Mouse (Mus musculus) inflammation-experienced regulatory T-cells, adult 6 months (primary cell): ENCODE results near the gene Entpd3. TPM values are rescaled to one million over a fixed set of nuclear protein-coding genes. Genes with fewer than 3 reads are reported as not detected.
A peak's percentile ranks its signal among the peaks of the same experiment; 100 is the strongest.
"Not testable (repeated sequence)": the region's sequence is repeated elsewhere in the genome, so short reads cannot be mapped to it uniquely, and the experiment has no call there.

Source experiments
- ATAC-seq: one replicate; pipeline ENCODE4 v1.8.0; 2017
- polyA plus RNA-seq, 3 experiments: library from polyadenylated mRNA; unstranded; fragments of 100-300 nt; shearing (Covaris generic); gene quantifications; one replicate each; pipeline ENCODE4 v1.2.1; 2017

Gene Entpd3
- under 1 TPM in 1 of 3 experiments, not detected in 2; 0.16 TPM for polyA plus RNA-seq

DNA sequence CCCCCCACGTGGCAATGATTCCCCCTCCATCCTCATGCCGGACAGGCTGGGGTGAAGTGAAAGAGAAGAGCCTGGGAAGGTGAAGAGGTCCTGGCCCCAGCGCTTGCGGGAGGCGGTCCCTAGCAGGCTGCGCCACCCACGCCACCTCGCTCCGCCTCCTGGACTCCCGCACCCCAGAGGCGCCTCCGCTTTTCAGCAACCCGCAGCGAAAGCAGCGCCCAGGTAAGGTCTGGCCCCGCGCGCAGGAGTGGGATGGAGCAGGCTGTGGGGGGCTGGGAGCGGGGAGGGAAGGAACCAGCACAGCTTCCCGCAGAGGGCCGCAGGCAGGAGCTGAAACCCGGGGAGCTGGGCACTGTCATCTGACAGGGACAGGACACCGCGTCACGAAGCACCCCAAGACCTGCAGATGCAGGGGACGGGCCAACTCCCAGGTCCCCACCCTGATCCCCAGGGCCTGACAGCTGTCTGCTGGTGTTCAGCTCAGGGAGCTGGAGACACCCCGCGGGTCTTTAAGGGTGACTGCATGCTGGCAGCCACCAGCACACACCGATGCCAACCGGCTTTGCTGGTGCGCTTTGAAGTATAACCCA lies at the start of gene Entpd3:
Gene Entpd3 (plus strand): TSS at position 157 of the 590 bp plus-strand sequence.
- ATAC-seq = no peak

DNA sequence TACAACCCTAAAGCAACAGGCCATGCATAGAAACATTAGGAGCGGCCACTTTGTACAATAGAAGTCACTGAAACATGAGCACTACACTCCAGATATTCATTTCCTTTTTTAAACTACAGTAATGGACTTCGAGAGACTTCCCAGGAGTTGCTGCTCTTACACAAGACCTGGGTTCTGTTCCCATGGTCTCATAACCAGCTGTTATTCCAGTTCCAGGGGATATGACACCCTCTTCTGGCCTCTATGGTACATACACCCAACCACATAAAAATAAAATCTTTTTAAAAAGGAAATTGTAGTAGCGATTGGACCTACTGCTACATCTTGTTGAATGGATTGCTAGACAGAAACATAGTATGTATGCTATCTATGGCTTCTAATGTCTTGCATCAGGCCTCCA lies 48.1 kb upstream of the Entpd3 start:
- ATAC-seq = no peak

DNA sequence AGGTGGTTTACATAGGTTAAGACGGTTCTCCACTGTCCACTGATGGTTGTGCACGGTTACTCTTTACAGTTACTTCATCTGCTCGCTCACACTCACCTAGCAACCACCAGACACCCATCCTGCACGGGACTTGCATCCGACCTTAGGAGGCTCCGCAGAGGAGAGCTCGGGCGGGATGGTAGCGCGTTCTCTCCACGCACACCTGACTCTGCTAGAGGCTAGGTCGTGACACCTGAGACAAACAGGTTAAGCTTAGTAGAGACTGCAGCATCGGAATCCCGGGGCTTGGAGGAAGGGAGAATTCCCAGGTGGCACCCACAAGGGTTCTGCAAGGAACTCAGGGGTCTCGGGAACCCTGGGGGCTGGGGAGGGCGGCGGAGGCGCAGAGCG lies 47.6 kb upstream of the Entpd3 start, which contains the start of gene Eif1b:
Gene Eif1b (plus strand): TSS at position 223 of the 390 bp plus-strand sequence.
- peak; percentile 51 for ATAC-seq

DNA sequence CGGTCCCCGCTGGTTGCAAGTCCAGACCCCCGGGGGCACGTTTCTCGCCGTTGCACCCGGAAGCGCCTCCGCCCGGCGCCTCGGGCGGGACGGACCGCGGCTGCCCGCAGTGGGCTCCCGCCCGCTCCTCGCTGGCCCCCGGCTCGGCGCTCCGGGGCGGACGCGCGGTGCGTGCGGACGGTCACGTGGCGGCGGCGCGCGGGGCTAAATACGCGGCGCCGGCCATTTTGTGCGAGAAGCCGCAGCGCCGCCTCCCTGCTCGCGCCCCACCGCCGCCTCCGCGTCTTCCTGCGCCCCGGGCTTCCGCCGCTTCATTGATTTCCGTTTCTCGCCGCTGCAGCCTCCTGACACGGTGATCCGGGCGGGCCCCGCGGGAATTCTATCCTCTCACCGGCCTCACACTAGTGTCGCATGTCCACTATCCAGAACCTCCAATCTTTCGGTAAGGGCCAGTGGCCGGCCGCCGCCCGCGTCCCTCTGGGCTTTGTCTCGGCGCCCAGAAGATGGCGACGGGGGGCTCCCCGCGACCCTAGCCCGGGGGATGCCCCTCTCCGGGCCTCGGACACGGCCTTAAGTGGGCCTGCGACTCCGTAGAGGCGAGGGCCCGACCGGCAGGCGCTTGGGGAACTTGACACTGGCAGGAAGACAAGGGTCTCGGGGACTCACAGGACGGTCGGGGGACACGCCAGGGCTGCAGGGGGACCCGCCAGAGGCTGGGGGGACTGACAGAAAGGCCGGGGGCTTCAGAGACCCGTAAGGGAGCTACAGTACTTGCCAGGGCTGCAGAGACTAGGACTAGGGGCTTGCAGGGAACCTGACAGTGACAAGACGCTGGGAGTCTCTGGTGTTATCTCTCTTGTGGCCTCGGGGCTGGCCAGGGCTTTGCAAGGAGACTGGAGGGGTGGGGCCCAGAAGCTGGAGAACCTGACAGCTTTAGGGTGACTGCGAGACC lies 46.9 kb upstream of the Entpd3 start:
- peak; percentile 75 for ATAC-seq

DNA sequence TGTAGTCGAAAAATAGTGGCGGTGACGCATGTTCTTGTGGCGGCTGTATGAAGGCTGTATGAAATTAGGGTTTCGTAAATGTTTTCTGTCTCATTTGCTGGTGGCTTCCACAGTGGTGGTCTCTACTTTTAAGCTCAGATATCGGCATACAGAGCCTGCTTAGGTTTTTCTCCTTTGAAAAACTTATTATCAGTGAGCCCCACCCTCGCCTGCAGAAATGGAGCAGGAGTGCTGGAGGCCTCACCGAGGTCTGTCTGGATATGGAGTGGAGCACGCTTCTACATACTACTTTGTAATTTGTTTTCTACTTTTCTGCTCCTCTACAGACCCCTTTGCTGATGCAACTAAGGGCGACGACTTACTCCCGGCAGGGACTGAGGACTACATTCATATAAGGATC lies 45.8 kb upstream of the Entpd3 start:
- ATAC-seq = no peak

DNA sequence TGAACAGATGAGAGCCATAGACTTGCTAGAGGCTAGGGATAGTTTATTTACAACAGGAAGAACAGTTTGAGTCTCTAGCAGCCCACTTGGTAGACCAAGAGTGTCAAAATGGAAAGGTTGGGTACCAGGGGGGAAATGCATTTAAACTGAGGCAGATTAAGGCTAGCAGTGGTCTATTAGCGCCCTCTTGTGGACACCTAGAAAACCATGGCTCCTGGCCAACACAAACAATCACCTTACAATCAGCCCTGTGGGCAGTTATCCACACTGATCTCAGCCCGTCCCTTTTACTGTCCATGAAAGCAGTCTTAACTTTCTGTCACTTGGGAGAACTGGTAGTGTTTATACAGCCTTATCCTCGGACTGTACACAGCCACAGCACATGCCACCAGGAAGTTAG lies 42.9 kb upstream of the Entpd3 start:
- ATAC-seq = peak; percentile 42

DNA sequence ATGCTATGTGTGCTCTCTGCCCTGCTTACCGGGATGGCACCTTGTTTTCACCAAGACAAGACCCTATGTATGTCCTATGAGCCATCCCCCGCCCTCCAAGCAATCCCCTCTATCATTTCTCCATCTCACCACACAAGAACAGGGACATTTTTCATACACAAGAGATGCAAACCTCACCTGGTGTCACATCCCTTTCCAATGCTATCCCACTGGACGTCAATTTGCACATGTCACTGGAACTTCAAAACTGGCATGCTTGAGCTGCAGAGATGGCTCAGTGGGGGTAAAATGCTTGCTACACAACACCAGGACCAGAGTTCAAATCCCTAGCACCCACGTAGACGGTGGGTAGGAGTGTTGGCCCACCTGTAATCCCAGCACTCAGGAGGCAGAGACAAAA lies 41.6 kb upstream of the Entpd3 start:
- no peak for ATAC-seq

DNA sequence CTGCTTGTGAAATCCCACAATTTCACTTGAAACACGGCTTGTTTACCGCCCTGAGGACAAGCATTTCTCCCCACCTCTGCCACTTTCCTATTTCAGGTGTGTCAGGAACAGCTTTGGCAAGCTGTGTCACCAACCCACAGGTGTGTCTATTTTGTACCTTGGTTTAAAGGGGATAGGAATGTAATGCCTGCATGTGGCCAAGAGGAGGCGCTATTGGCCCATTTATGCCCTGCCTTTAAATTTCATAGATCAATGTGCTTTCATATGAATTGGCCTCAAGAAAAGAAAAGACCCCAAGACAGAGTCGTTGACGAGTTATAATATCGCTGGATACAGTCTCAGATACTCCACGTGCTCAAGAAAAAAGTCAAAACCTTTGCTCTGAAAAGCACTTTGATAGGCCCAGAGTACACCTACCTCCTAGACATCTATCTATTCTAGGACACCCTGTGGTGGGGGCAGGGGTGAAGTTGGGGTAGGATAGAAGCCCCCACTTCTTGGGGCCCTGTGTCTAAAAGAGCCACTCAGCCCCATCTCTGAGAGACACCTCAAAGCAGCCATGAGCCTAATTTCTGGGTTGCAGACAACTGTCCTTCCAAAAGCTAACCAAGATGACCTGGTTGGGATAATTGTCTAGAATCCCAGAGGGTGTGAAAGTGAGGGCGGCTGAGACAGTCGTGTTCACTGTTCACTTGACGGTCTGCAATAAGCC lies 38.3 kb upstream of the Entpd3 start:
- no peak for ATAC-seq

DNA sequence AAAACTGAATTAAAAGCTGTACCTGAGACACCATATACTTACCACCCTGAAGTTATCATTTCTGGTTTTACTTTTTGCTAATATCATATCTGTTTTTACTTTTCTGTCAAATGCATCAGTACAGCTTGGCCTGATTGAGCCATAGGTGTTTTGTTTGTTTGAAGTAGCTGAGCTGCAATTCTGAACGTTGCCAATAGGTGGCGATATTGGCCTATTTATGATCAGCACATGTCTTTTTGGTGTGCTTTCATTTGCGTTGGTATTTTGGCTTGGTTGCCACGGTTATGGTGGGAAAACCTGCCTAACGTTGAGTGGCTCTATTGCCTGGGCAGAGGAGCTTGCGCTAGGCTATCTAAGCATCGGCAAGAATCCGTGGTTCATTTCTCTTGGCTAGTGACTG lies 37.6 kb upstream of the Entpd3 start:
- ATAC-seq = peak; percentile 69

DNA sequence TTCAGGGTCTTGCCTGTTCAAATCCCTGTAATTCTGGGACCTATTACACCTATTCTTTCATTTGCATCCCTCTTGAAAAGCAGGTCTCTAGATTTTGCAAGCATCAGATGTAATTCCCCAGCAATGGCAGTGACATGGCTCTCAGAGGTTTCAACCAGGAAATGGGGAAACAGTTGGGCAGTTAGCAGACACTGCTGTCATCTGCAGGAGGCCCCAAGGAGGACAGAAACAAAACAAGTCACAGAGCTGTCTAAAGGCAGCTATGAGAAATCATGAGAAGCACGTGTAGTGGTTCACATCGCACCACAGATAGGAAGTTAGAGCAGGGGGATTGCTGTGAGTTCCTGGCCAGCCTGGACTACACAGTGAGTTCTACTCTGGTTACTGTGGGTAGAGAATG lies 35.2 kb upstream of the Entpd3 start:
- no peak for ATAC-seq

DNA sequence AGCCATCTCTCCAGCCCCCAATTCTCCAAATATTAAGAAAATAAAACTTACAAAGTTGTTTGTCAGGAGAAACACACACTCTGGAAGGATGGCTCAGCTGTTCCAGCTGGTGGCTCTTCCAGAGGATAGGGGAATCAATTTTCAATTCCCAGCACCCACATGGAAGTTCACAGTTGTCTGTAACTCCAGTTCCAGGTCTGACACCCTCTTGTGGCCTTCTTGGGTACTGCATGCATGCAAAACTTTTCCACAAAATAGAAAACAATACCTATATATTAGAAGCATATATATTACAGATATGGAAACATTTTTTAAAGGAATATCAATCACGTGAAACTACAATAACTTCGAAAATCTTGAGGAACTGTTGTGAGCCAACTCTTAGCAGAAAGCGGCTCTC lies 27.8 kb upstream of the Entpd3 start:
- no peak for ATAC-seq

DNA sequence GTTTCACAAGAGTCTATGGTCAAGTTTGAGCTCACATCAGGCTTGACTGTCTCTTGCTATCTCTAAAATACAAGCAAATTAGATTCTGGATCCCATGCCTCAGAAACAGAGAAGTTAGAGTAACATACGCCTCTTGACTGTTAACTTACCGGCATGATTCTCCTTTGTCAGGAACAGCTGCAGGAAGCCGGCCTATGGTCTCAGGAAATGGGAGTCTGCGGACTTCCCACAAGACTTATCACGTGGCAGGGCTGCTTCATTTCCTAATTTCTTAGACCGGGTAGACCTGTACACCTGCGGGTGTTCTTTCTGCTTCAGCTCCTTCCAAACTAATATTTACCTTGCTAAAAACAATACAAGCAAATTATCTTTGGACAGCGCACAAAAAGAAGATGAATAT lies 22.9 kb upstream of the Entpd3 start:
- no peak for ATAC-seq

DNA sequence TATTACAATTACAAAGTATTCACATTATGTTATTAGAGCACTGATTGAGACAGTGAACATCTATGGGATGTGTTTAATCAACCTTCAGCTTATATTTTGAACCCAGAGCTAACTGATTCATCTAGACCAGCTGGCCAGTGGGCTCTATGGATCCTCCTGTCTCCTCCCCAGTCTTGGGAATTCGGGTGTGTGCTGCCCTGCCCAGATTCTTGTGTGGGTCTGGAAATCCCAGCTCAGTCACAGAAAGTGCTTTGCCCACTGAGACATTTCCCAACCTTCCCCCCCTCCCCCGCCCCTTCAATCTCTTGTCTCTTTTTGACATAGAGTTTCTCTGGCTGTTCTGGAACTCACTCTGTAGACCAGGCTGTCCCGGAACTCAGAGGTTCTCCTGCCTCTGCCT lies 20.7 kb upstream of the Entpd3 start:
- no peak for ATAC-seq

DNA sequence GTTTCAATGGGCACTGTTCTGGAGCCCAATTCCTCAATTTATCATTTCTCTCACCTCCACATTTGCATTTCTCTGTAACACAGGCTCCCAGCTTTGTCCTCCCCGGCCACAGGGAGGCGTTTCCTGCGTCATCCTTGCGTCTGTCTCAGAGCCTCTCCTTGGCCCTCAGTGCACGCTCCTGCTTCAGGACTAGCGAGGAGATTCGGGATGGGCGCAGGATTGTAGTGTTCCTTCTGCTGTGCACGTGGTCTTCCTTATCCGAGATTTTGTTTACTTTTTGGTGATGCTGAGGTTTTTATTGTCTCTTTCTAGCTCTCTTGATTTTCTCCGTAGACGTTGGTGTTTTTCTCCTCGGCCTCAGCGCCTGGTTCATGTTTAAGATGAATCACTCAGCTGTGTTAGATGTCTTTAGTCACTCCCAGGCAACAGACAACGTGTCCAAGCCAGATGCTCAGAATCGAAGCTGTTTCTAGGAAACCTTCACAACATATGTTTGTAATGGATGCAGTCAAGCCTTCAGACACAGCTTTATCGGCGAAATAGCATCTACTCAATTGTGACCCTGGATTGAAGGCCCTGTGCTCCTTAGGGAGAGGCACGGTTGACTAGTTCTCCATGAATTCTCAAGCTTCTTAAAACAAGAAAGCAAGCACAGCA lies 20.0 kb upstream of the Entpd3 start:
- no peak for ATAC-seq

DNA sequence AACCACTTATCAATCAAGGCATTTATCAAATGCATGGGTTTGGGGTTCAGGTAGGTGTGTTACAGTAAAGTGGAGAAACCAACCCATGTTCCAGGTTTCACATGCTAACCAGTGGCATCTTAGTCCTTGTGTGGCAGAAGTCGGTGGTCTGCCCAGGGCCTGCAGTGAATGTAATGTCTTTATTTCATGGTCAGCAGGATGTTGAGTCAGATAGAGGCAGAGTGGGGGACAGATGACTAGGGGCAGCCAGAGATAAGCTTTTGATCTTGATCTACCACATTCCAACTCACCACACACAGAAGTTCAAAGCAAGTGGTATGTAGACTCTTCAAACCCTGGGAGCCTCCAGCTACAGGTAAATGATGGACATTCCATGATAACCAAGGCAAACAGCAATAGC lies 18.5 kb upstream of the Entpd3 start:
- no peak for ATAC-seq

DNA sequence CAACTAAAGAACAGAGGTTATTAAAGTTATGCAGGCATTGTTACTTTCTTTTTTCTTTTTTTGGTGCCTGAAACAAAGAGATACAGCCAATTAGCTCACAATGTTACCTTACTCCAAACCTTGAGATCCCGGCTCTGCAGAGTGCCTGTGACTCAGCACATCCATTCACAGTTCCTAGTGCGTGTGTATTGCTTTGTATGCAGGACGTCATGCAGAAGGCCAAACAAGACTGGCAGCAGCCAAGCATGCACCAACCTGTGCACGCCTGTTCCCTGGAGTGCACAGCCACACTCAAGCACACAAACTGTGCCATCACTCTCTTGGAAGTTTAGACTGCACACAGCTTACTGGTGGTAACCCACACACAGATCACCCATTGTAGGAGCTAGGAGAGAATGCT lies 12.3 kb upstream of the Entpd3 start:
- ATAC-seq = no peak

DNA sequence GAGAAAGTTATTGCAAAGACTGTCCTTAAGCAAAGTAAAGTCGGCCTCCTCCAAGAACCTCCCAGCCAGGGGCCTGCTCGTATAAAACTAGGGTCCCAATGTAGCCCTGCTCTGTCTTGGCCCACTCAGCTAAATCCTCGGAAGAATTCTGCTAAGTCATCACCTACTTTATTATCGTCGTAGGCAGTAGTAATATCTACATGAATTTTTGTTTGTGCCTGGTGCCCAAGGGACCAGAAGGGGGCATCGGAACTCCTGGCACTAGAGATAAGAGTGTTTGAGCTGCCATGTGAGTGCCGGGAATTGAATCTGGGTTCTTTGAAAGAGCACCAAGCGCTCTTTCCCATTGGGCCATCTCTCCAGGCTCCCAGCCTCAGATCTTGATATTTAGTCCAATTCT lies 11.7 kb upstream of the Entpd3 start:
- ATAC-seq = no peak

DNA sequence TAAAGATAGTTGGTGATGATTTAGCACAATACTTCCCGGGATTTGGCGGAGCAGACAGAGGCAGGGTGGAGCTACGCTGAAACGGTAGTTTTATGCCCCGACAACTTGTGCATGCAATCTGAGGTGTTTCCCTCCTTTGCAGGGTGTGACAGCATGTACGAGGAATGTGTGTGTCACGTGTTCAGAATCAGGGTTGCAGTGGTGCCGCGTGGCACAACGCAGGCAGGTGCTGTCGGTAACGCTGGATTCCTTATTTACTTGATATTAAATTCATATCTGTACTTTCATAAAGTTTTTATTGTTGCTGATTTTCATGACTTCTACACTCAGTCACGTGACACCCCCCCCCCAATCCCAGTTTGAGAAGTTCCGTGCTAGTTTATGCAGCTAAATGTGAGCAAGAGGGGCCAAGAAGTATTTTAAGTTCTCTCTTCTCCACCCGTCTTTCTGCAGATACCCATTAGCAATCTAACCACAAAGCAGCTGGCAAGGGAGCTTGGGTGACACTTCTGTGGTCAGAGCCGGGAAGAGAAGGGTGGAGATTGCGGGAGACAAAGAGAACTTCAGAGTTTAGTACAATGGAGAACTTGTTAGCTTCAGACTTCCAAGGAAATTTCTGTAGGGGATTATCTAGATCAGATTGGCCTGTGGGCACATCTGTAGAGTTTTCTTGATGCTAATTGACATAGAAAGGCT lies 10.7 kb upstream of the Entpd3 start:
- no peak for ATAC-seq

DNA sequence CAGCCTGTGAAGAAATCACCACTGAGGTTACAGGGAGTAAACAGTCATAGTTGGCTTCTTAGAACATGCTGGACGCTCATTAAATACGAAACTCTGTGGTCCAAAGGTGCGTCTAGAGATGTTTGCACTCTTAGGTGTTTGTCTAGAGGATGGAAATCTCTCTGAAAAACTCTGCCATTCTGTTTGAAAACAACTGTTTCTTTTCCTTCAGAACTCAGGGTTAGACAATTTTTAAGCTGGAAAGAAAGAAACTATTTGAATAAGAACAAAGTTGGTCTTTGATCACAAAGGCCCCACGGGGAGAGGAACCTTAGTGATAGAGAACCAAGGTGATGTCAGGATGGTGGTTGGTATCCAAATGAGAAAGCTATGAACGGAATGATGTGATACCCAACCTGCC lies 9.1 kb upstream of the Entpd3 start:
- no peak for ATAC-seq

DNA sequence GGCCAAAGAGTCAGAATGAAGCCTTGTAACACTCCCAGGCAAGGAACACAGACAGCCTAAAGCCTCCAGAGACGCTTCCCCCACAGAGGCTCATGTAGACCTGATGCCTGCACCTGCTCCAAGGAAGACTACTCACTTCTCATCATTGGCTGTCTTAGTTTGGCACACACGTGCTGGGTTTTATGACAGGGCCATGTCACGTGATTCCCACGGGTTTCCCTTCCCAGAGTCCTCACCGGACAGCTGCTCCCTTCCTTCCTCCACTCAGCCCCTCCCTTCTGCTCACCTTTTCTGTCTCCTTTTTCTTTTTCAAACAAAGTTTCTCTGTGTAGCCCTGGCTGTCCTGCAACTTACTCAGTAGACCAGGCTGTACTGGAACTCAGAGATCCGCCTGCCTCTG lies 7.6 kb upstream of the Entpd3 start:
- no peak for ATAC-seq

DNA sequence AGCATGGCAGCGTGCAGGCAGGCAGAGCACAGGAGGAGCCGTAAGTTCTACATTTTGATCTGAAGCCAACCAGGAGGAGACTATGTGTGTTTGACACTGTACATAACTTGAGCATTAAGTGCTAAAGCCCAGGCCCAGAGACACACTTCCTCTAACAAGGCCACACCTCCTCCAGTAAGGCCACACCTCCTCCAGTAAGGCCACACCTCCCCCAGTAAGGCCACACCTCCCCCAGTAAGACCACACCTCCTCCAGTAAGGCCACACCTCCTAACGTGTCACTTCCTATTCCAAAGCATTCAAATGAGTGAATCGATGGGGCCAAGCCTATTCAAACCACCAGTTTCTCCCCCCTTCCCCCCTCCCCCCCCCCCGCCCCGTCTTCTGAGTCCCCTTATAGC lies 6.9 kb upstream of the Entpd3 start:
- ATAC-seq = no peak

DNA sequence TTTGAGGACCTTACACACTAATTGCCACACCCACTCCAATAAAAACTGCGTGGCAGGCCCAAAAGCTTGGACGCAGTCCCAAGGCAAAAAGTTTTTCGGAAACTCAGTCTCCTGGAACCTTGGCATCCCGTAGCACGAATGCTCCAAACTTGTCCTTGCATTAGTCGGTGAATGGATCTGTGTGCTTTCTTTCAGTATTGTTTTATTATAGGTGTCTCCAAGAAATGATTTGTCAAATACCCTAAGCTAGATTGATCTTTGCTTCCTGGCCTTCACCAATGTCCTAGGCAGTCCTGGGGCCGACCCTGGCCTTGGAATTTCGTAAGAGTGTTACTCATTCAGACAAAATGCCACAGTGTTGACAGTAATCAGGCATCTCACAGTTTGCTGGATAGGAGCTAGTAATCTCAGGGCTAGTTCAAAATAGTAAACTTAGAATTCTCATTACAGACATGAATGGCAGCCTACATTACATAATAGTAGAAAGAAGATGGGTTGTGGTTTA lies 6.1 kb upstream of the Entpd3 start:
- not testable (repeated sequence) for ATAC-seq
